ENCODE assay signal across 44 mouse cellular contexts in genomic region chr13:54811476-54811875, GRCm38 (mm10). TPM values are rescaled to one million over a fixed set of nuclear protein-coding genes. Genes with fewer than 3 reads are reported as not detected.
A peak's percentile ranks its signal among the peaks of the same experiment; 100 is the strongest.
DNase-seq lines count a peak whose midpoint lies in the region; TF ChIP-seq lines count a peak whose summit lies in the region.
"Had no signal": no experiment of that assay in that cellular context is flagged by ENCODE, and none has a peak within 500 bp of the region (broad histone marks: within the 10 kb centered on the region; RNA-seq: fewer than 3 reads in every experiment).

No protein-coding gene starts in this region.

- peak in 1 of 2 experiments; percentile 41 for DNase-seq in left cerebral cortex, adult 2 months (ENCODE audit: extremely low spot score in 1 of 2, low spot score in 2 of 2)
- DNase-seq in left cerebral cortex, adult 11 months (ENCODE audit: low spot score), result no peak
- peak; percentile 6 for DNase-seq in NIH3T3 (ENCODE audit: low read depth)
- peak; percentile 31 for DNase-seq in embryonic facial prominence, embryonic 10.5 days (ENCODE audit: low spot score)
- peak; percentile 56 for DNase-seq in mesoderm, embryonic 11.5 days (ENCODE audit: low read depth, low spot score)
- DNase-seq in Muller cell, postnatal 12 days (ENCODE audit: inconsistent ontology term), result no peak
- DNase-seq in ovary, postnatal 36 days (ENCODE audit: low spot score), result no peak
- DNase-seq: adrenal gland, postnatal 10 days; cerebellum, adult 11 months; cerebellum, postnatal 10 days; gastrocnemius, postnatal 14 days; heart, adult 11 months; kidney, adult 8-10 months; kidney, postnatal 4 days; liver, embryonic 13.5 days; lung, adult 18-20 months; lung, postnatal 10 days; spleen, adult 18-20 months; thymus, adult 18-20 months; thymus, postnatal 25 days had no signal

- no peak overlapping the region for H3K4me3 ChIP-seq in left cerebral cortex, adult 2 months
- H3K4me3 ChIP-seq in embryonic facial prominence, embryonic 10.5 days, result no peak overlapping the region
- H3K4me3 ChIP-seq: embryonic facial prominence, embryonic 12.5 days; erythroblast, embryonic 14.5 days; heart, embryonic 10.5 days; heart, embryonic 15.5 days; intestine, embryonic 15.5 days; limb, embryonic 10.5 days; limb, embryonic 15.5 days; liver, embryonic 13.5 days; midbrain, embryonic 10.5 days; midbrain, embryonic 15.5 days; neural tube, embryonic 12.5 days had no signal

- TF ChIP-seq CTCF in left cerebral cortex, adult 2 months (IDR thresholded peaks at IDR 0.05), result no peak

- peaks cover 11% of the 10 kb centered on the region for H3K4me1 ChIP-seq in embryonic facial prominence, embryonic 10.5 days
- H3K4me1 ChIP-seq: embryonic facial prominence, embryonic 12.5 days; heart, embryonic 10.5 days; heart, embryonic 15.5 days; intestine, embryonic 15.5 days; limb, embryonic 15.5 days; liver, embryonic 13.5 days had no signal

- peaks cover 19% of the 10 kb centered on the region for H3K27me3 ChIP-seq in embryonic facial prominence, embryonic 10.5 days (replicated peaks; ENCODE audit: low read depth, poor library complexity, severe bottlenecking)
- H3K27me3 ChIP-seq: midbrain, embryonic 15.5 days; neural tube, embryonic 12.5 days; Patski had no signal

- H3K27ac ChIP-seq in left cerebral cortex, adult 2 months, result peak overlapping the region; percentile 77
- no peak overlapping the region for H3K27ac ChIP-seq in embryonic facial prominence, embryonic 10.5 days (replicated peaks)
- H3K27ac ChIP-seq: embryonic facial prominence, embryonic 12.5 days; heart, embryonic 10.5 days; heart, embryonic 15.5 days; hindbrain, postnatal 0 days; intestine, embryonic 15.5 days; kidney, postnatal 0 days; limb, embryonic 10.5 days; limb, embryonic 15.5 days; liver, embryonic 13.5 days; midbrain, embryonic 10.5 days; midbrain, embryonic 15.5 days; neural tube, embryonic 12.5 days had no signal

- WGBS in embryonic facial prominence, embryonic 10.5 days, result 40% methylated on average over 7 of the region's 7 CpGs

- H3K36me3 ChIP-seq in embryonic facial prominence, embryonic 10.5 days (replicated peaks), result no peaks in the 10 kb centered on the region
- H3K36me3 ChIP-seq: embryonic facial prominence, embryonic 12.5 days; heart, embryonic 10.5 days; heart, embryonic 15.5 days; intestine, embryonic 15.5 days; limb, embryonic 10.5 days; limb, embryonic 15.5 days; liver, embryonic 13.5 days; midbrain, embryonic 10.5 days; midbrain, embryonic 15.5 days; neural tube, embryonic 12.5 days had no signal

- H3K9me3 ChIP-seq in embryonic facial prominence, embryonic 10.5 days, result no peaks in the 10 kb centered on the region
- H3K9me3 ChIP-seq: embryonic facial prominence, embryonic 12.5 days; heart, embryonic 10.5 days; heart, embryonic 15.5 days; intestine, embryonic 15.5 days; limb, embryonic 10.5 days; limb, embryonic 15.5 days; liver, embryonic 13.5 days; midbrain, embryonic 10.5 days; midbrain, embryonic 15.5 days; neural tube, embryonic 12.5 days had no signal

- intact Hi-C loops in left cerebral cortex, adult 2 months (cut with DNase I), result loop anchor here (2.0 kb wide), 1 partner anchor 75 kb away; no protein-coding TSS in a partner anchor

RNA-seq across cellular contexts. Expression of gene Tspan17, which starts 22.3 kb away (rescaled TPM):
- total RNA-seq in left cerebral cortex, adult 2 months (2021), result 10 to 100 TPM; 91.7 to 95.3 TPM
- polyA plus RNA-seq in embryonic facial prominence, embryonic 10.5 days (2016; fragmentation: Nextera tagmentation; extraction: Ambion mirVana), result 9.7 and 10.9 TPM in 2 replicates
- polyA plus RNA-seq: erythroblast, embryonic 14.5 days had no signal

RNA-seq across cellular contexts. Expression of gene Eif4e1b, which starts 27.7 kb away (rescaled TPM):
- not detected for total RNA-seq in left cerebral cortex, adult 2 months (2021)
- not detected in 2 replicates for polyA plus RNA-seq in embryonic facial prominence, embryonic 10.5 days (2016; fragmentation: Nextera tagmentation; extraction: Ambion mirVana)
- total RNA-seq: CH12.LX; common myeloid progenitor, adult 5-6 weeks; gastrocnemius, postnatal 14 days; heart, postnatal 25 days; hindbrain, postnatal 0 days; layer of hippocampus, postnatal 10 days; left cerebral cortex, adult 8-10 months had no signal
- polyA plus RNA-seq: C2C12; embryonic facial prominence, embryonic 12.5 days; erythroblast, embryonic 14.5 days; forebrain, embryonic 11.5 days; forebrain, embryonic 16.5 days; heart, embryonic 10.5 days; heart, embryonic 15.5 days; hindbrain, embryonic 11.5 days; hindbrain, postnatal 0 days; intestine, embryonic 15.5 days; kidney, postnatal 0 days; limb, embryonic 10.5 days; limb, embryonic 15.5 days; liver, embryonic 13.5 days; midbrain, embryonic 10.5 days; midbrain, embryonic 15.5 days; neural tube, embryonic 12.5 days; Patski; stomach, embryonic 16.5 days had no signal

RNA-seq across cellular contexts. Expression of gene Sncb, which starts 45.1 kb away (rescaled TPM):
- total RNA-seq in left cerebral cortex, adult 2 months (2021), result 100 to 1,000 TPM; 869 to 881 TPM
- polyA plus RNA-seq in embryonic facial prominence, embryonic 10.5 days (2016; fragmentation: Nextera tagmentation; extraction: Ambion mirVana), result 0.79 and 1.3 TPM in 2 replicates
- total RNA-seq: CH12.LX; common myeloid progenitor, adult 5-6 weeks; ES-E14; heart, postnatal 25 days had no signal
- polyA plus RNA-seq: C2C12; erythroblast, embryonic 14.5 days; heart, embryonic 15.5 days; kidney, postnatal 0 days; limb, embryonic 10.5 days; liver, embryonic 13.5 days; Patski had no signal

Comparison
In these comparisons a context has a peak if more than half of its experiments do, and no peak if none do; other contexts are left out.
1. DNase-seq: peak in NIH3T3 (single experiment), embryonic facial prominence, embryonic 10.5 days (single experiment) and mesoderm, embryonic 11.5 days (single experiment); none in left cerebral cortex, adult 11 months (single experiment), Muller cell, postnatal 12 days (single experiment) and ovary, postnatal 36 days (single experiment).